Mouse (Mus musculus): ENCODE measurements around the gene Etv4.

GRCm38 (mm10) chr11:101725043-101725442 is 60.1 kb downstream of the Etv4 start:
- no peak for TF ChIP-seq CTCF (IDR thresholded peaks at IDR 0.05; ENCODE audit: low read depth)
- TF ChIP-seq EP300 (optimal IDR thresholded peaks at IDR 0.05), result no peak
